Mouse (Mus musculus): Measurements from ENCODE around the gene Slc25a44.
A peak's percentile ranks its signal among the peaks of the same experiment; 100 is the strongest.

Gene Slc25a44

GRCm38 (mm10) chr3:88424605-88425329 is at the start of gene Slc25a44:
TSS of gene Slc25a44 (minus strand) at chr3:88425139.
- peak; percentile 96 for DNase-seq

GRCm38 (mm10) chr3:88473571-88473970 is 48.6 kb upstream of the Slc25a44 start:
- no peak for DNase-seq

GRCm38 (mm10) chr3:88473020-88473419 is 48.1 kb upstream of the Slc25a44 start:
- DNase-seq, result no peak

GRCm38 (mm10) chr3:88470943-88471479 is 46.1 kb upstream of the Slc25a44 start:
- peak; percentile 77 for DNase-seq

GRCm38 (mm10) chr3:88469466-88469865 is 44.5 kb upstream of the Slc25a44 start:
- DNase-seq, result no peak

- peak; percentile 92 for DNase-seq
Observed at GRCm38 (mm10) chr3:88467116-88467824, 42.3 kb upstream of the Slc25a44 start.

- no peak for DNase-seq
Observed at GRCm38 (mm10) chr3:88465127-88465526, 40.2 kb upstream of the Slc25a44 start.

- no peak for DNase-seq
Observed at GRCm38 (mm10) chr3:88464425-88464824, 39.5 kb upstream of the Slc25a44 start.

GRCm38 (mm10) chr3:88460983-88461696 is 36.2 kb upstream of the Slc25a44 start, which contains the start of gene Sema4a:
TSS of gene Sema4a (minus strand) at chr3:88461182.
- DNase-seq, result no peak

GRCm38 (mm10) chr3:88460029-88460428 is 35.1 kb upstream of the Slc25a44 start:
- no peak for DNase-seq

GRCm38 (mm10) chr3:88458778-88459219 is 33.9 kb upstream of the Slc25a44 start:
- DNase-seq, result no peak

- no peak for DNase-seq
Observed at GRCm38 (mm10) chr3:88456746-88457532, 32.0 kb upstream of the Slc25a44 start.

GRCm38 (mm10) chr3:88456313-88456712 is 31.4 kb upstream of the Slc25a44 start:
- DNase-seq, result peak; percentile 89

- peak; percentile 75 for DNase-seq
Observed at GRCm38 (mm10) chr3:88455588-88456264, 30.8 kb upstream of the Slc25a44 start.

GRCm38 (mm10) chr3:88454762-88455587 is 30.0 kb upstream of the Slc25a44 start:
- peak; percentile 66 for DNase-seq

- no peak for DNase-seq
Observed at GRCm38 (mm10) chr3:88453986-88454385, 29.0 kb upstream of the Slc25a44 start.

GRCm38 (mm10) chr3:88453369-88453768 is 28.4 kb upstream of the Slc25a44 start:
- no peak for DNase-seq

- no peak for DNase-seq
Observed at GRCm38 (mm10) chr3:88452716-88453115, 27.8 kb upstream of the Slc25a44 start.

- DNase-seq, result no peak
Observed at GRCm38 (mm10) chr3:88452246-88452645, 27.3 kb upstream of the Slc25a44 start.

GRCm38 (mm10) chr3:88450379-88451131 is 25.6 kb upstream of the Slc25a44 start:
- DNase-seq, result no peak

Data from kidney, adult 18-20 months (tissue).